Mouse (Mus musculus) lung, embryonic 16.5 days (tissue): Measurements from ENCODE around the gene Cox10. TPM values are rescaled to one million over a fixed set of nuclear protein-coding genes. Genes with fewer than 3 reads are reported as not detected.

ENCODE experiments used
- ATAC-seq: fragments of 200-750 bp; cut with Nextera tagmentation; 2 replicates; pipeline ENCODE4 v1.8.0; 2017; ENCODE audit warnings: low read depth, mild to moderate bottlenecking, moderate library complexity
- H3K27ac ChIP-seq: fragments of 300-500 bp; sonication (generic); 2 replicates; pipeline ENCODE4 v1.5.1; 2014; ENCODE audit warnings: mild to moderate bottlenecking, control low read depth, low read length
- H3K27me3 ChIP-seq: fragments of 300-500 bp; sonication (generic); 2 replicates; pipeline ENCODE4 v1.6.1; 2014; ENCODE audit warnings: low read depth, low read length, mixed read lengths; ENCODE audit not compliant: control insufficient read depth, insufficient read depth
- H3K36me3 ChIP-seq: fragments of 300-500 bp; sonication (generic); 2 replicates; pipeline ENCODE4 v1.6.1; 2014; ENCODE audit warnings: low read length; ENCODE audit not compliant: control insufficient read depth, insufficient read depth
- H3K4me1 ChIP-seq: fragments of 300-500 bp; sonication (generic); replicated peaks from 2 replicates; pipeline ENCODE4 v1.6.1; 2014; ENCODE audit warnings: low read length, mixed read lengths; ENCODE audit not compliant: control insufficient read depth, insufficient read depth
- H3K4me2 ChIP-seq: fragments of 300-500 bp; sonication (generic); 2 replicates; pipeline ENCODE4 v1.6.1; 2014; ENCODE audit warnings: low read depth, low read length, control low read depth
- H3K4me3 ChIP-seq: fragments of 300-500 bp; sonication (generic); 2 replicates; pipeline ENCODE4 v1.5.1; 2014; ENCODE audit warnings: mild to moderate bottlenecking, low read length, control low read depth
- H3K9ac ChIP-seq: fragments of 300-500 bp; sonication (generic); 2 replicates; pipeline ENCODE4 v1.6.1; 2014; ENCODE audit warnings: low read length, control low read depth
- H3K9me3 ChIP-seq: fragments of 300-500 bp; sonication (generic); 2 replicates; pipeline ENCODE4 v1.6.1; 2016; ENCODE audit warnings: low read length; ENCODE audit not compliant: control insufficient read depth
- WGBS: fragments of 180-500 bp; shearing (Covaris S2); extraction: QIAGEN DNeasy Blood & Tissue Kit; methylation state at CpG from one replicate; pipeline ENCODE4 v1.1.7; 2014; 5-methylcytosine and 5-hydroxymethylcytosine counted together
- polyA plus RNA-seq: library from polyadenylated mRNA; unstranded; fragments of >200 nt; fragmentation: Nextera tagmentation; extraction: Ambion mirVana; gene quantifications from 2 replicates; pipeline ENCODE4 v1.2.1, GENCODE M21; 2015

Gene Cox10
- polyA plus RNA-seq, 1 experiment from 2014 or later: 18.0 TPM

DNA sequence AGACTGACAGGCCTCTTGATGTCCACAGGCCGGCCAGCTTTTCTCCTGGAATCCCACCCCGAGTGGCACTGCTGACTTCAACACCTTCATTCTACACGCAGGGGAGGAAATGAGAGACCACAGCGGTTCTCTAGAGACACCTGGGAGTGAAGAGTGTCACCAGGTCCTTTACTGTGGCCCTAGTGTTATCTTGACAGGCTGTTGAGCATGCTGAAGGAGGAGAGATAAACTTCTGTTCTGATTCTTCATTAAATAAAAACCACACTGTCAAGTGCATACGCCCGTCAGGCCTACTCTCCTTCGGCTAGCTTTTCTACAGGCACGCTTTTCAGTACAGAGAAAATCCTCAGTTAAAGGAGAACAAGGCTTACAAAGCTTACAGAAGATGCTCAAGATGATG, 60.0 kb downstream of the Cox10 start:
- Histone ChIP-seq H3K27ac (no peak overlapping the region), H3K4me2 (no peak overlapping the region), H3K4me1 (0 out of 2 replicates have a peak, but pooled peaks cover 2% of the 10 kb centered on the region), H3K36me3 (no peaks in the 10 kb centered on the region), H3K4me3 (no peak overlapping the region), H3K9me3 (no peaks in the 10 kb centered on the region), H3K27me3 (peaks cover 5% of the 10 kb centered on the region; the same call in 1 of the 2 replicates), H3K9ac (no peak overlapping the region)
- no peak for ATAC-seq
- 56% methylated on average over 8 of the region's 8 CpGs for WGBS

- Histone ChIP-seq H3K36me3 (no peaks in the 10 kb centered on the region), H3K4me2 (no peak overlapping the region), H3K27ac (no peak overlapping the region), H3K4me3 (no peak overlapping the region), H3K4me1 (0 out of 2 replicates have a peak, but pooled peaks cover 2% of the 10 kb centered on the region), H3K27me3 (peaks cover 4% of the 10 kb centered on the region; the same call in 1 of the 2 replicates), H3K9me3 (no peaks in the 10 kb centered on the region), H3K9ac (no peak overlapping the region)
- no peak for ATAC-seq
- WGBS: 73% methylated on average over 5 of the region's 5 CpGs
These were observed 61.1 kb downstream of the Cox10 start for GRCm38 (mm10) chr11:64018165-64018564.

- Histone ChIP-seq H3K4me2 (no peak overlapping the region), H3K27me3 (no peaks in the 10 kb centered on the region), H3K9me3 (no peaks in the 10 kb centered on the region), H3K9ac (no peak overlapping the region), H3K36me3 (no peaks in the 10 kb centered on the region), H3K4me1 (no peaks in the 10 kb centered on the region), H3K27ac (no peak overlapping the region), H3K4me3 (no peak overlapping the region)
- no peak for ATAC-seq
- WGBS: 70% methylated on average over 6 of the region's 6 CpGs
These were observed 64.0 kb downstream of the Cox10 start for GRCm38 (mm10) chr11:64015309-64015708.

GRCm38 (mm10) chr11:64010724-64011496, 68.4 kb downstream of the Cox10 start:
- 43% methylated on average over 22 of the region's 22 CpGs for WGBS
- Histone ChIP-seq H3K9me3 (no peaks in the 10 kb centered on the region), H3K4me2 (no peak overlapping the region), H3K27me3 (no peaks in the 10 kb centered on the region), H3K27ac (no peak overlapping the region), H3K9ac (no peak overlapping the region), H3K36me3 (no peaks in the 10 kb centered on the region), H3K4me1 (no peaks in the 10 kb centered on the region), H3K4me3 (no peak overlapping the region)
- no peak for ATAC-seq

DNA sequence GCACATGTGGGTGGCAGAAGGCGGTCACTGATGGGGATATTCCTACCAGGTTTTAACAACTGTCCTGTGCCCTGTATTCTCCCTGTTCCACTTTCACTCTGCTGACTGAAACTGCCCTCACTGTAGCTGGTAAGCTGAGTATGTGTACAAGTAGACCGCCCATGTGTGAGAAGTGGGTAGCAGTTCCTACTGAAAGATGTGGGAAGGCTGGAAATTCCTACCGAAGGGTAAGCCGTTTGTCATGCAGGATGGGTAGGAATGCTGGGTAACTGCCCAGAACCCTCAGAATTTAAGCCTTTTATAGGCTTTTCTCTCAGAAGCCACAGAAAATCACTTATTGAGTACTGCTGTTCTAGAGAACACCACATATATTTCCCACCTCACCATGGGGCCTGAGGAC, 75.1 kb downstream of the Cox10 start:
- no peak for ATAC-seq
- H3K27me3 ChIP-seq: no peaks in the 10 kb centered on the region
- H3K9ac ChIP-seq: no peak overlapping the region
- H3K4me2 ChIP-seq: no peak overlapping the region
- WGBS: 77% methylated on average over 4 of the region's 4 CpGs
- no peak overlapping the region for H3K27ac ChIP-seq
- no peaks in the 10 kb centered on the region for H3K36me3 ChIP-seq
- H3K9me3 ChIP-seq: no peaks in the 10 kb centered on the region
- peaks cover 5% of the 10 kb centered on the region for H3K4me1 ChIP-seq
- H3K4me3 ChIP-seq: no peak overlapping the region

GRCm38 (mm10) chr11:64003484-64003883, 75.8 kb downstream of the Cox10 start:
- Histone ChIP-seq H3K27ac (no peak overlapping the region), H3K4me1 (peaks cover 5% of the 10 kb centered on the region), H3K36me3 (no peaks in the 10 kb centered on the region), H3K27me3 (no peaks in the 10 kb centered on the region), H3K4me3 (no peak overlapping the region), H3K9me3 (no peaks in the 10 kb centered on the region), H3K4me2 (no peak overlapping the region), H3K9ac (no peak overlapping the region)
- 49% methylated on average over 3 of the region's 3 CpGs for WGBS
- no peak for ATAC-seq

- Histone ChIP-seq H3K9me3 (no peaks in the 10 kb centered on the region), H3K4me1 (peaks cover 5% of the 10 kb centered on the region), H3K27me3 (no peaks in the 10 kb centered on the region), H3K4me3 (no peak overlapping the region), H3K27ac (no peak overlapping the region), H3K36me3 (no peaks in the 10 kb centered on the region), H3K9ac (no peak overlapping the region), H3K4me2 (no peak overlapping the region)
- ATAC-seq: no peak
- WGBS: 76% methylated on average over 2 of the region's 2 CpGs
These were observed 76.6 kb downstream of the Cox10 start for GRCm38 (mm10) chr11:64002629-64003028.

DNA sequence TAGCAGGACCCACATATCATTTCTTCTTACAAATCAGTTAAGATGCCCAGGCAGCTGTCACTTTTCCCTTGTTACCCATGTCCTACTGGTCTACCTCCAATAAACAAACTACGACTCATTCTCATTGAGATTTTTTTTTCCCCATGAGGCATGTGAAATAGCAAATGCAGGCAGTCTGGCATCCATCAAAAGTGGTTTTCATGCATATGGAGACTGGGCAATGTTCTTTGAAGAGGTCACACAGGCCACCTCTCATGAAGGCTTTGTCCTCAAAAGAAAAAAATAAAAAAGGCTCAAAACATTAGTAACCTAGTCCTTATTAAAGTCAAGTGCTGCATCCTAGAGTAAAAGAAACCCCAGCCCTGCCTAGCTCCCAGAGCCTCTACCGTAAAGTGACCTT, 78.2 kb downstream of the Cox10 start:
- peaks cover 5% of the 10 kb centered on the region for H3K4me1 ChIP-seq
- no peak overlapping the region for H3K4me2 ChIP-seq
- H3K36me3 ChIP-seq: no peaks in the 10 kb centered on the region
- H3K9ac ChIP-seq: no peak overlapping the region
- no peaks in the 10 kb centered on the region for H3K27me3 ChIP-seq
- no peak overlapping the region for H3K27ac ChIP-seq
- ATAC-seq: no peak
- 53% methylated on average over 2 of the region's 2 CpGs for WGBS
- H3K4me3 ChIP-seq: no peak overlapping the region
- H3K9me3 ChIP-seq: no peaks in the 10 kb centered on the region

GRCm38 (mm10) chr11:64000200-64000794, 79.0 kb downstream of the Cox10 start:
- H3K4me2 ChIP-seq: no peak overlapping the region
- H3K9me3 ChIP-seq: no peaks in the 10 kb centered on the region
- no peaks in the 10 kb centered on the region for H3K27me3 ChIP-seq
- H3K27ac ChIP-seq: no peak overlapping the region
- WGBS: 38% methylated on average over 5 of the region's 5 CpGs
- ATAC-seq: no peak
- H3K36me3 ChIP-seq: no peaks in the 10 kb centered on the region
- no peak overlapping the region for H3K9ac ChIP-seq
- peaks cover 5% of the 10 kb centered on the region for H3K4me1 ChIP-seq
- no peak overlapping the region for H3K4me3 ChIP-seq
